Mouse (Mus musculus) A20 (cell line): Measurements from ENCODE around the gene Hsp90ab1.

Experiments used
- DNase-seq: peaks from one replicate; pipeline ENCODE4 v3.0.0-alpha.2; 2011; ENCODE audit warnings: low read depth, low spot score

The Hsp90ab1 gene

GRCm38 (mm10) chr17:45557998-45558862 lies 14.8 kb downstream of the Hsp90ab1 start:
- DNase-seq: peak; percentile 88

- DNase-seq: peak; percentile 86
Measured at GRCm38 (mm10) chr17:45557246-45557824, 15.7 kb downstream of the Hsp90ab1 start.

- DNase-seq: peak; percentile 84
Measured at GRCm38 (mm10) chr17:45556514-45557245, 16.4 kb downstream of the Hsp90ab1 start.

DNA sequence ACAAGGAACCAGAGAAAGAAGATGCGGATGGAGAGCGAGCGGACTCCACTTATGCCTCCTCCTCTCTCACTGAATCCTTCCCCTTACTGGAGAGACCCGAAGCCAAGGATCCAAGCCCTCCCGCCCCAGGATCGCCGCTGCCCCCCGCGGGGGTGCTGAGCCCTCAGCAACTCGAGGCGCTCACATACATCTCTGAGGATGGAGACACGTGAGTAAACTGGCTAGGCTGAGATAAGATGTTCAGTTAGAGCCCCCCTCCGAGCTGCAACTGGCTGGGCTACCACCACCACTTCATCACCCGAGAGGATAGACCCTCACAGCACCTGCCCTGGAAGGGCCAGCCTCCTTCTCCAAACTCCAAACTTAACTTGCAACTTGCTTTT lies 17.0 kb downstream of the Hsp90ab1 start:
- DNase-seq: peak; percentile 73

DNA sequence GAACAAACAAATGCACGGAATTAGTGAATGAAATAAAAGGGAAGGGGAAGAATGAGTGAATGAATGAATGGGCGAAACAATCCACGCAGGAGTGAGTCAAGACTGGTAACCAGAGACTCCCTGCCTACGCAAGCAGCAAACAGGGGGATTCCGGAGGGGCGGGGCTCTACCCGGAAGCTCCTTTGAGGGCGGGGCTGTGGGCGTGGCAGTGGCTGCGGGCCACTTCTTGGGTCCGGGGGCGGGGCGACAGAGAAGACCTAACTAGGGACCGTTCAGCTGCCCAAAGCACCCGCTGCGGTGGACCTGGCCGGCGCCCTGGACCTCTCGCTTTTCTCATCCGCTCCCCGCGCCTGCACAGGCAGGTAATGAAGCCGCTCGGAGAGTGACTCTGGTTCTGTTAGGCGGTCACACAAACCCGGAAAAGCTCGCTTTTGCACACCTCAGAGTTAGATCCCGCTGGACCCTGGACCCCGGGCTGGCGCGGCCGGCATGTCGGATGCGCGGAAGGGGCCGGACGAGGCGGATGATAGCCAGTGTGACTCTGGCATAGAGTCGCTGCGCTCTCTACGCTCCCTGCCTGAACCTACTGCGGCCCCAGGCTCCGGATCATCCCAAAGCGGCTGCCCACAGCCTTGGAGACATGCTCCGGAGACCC lies 17.5 kb downstream of the Hsp90ab1 start, which contains the start of gene Nfkbie:
TSS of gene Nfkbie (plus strand) at position 252 of the 655 bp plus-strand sequence.
- DNase-seq: peak; percentile 96

DNA sequence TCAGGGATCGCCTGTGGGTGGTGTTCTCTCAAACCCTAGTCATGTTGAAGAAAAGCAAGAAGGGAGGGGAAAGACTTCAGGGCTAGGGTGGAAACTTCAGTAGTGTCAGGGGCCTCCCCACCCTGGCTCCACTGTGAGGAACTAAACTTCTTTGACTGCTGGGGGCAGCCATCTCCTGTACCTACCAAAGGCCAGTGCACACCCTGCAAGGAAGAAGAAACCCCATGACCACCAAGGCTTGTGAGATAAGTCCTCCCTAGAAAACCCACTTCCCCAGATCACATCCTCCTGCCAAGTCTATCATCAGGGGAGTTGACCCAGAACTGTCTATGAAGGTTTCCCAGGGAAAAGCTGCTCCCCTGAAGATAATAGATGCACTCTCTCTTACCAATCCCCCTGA lies 18.7 kb downstream of the Hsp90ab1 start:
- peak; percentile 51 for DNase-seq

DNA sequence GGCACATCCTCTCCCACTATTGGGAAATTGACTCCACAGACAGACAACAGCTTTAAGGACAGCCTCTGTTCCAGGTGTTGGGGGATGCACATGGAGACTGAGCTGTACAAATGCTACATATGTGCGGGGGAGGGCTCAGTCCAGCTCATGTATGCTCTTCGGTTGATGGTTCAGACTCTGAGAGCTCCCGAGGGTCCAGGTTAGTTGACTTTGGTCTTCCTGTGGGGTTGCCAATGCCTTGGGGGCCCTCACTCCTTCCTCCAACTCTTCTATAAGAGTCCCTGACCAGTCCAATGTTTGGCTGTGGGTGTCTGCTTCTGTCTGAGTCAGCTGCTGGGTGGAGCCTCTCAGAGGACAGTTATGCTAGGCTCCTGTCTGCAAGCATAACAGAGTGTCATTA lies 20.0 kb downstream of the Hsp90ab1 start:
- no peak for DNase-seq

GRCm38 (mm10) chr17:45551816-45552451 lies 21.1 kb downstream of the Hsp90ab1 start:
- peak; percentile 82 for DNase-seq

DNA sequence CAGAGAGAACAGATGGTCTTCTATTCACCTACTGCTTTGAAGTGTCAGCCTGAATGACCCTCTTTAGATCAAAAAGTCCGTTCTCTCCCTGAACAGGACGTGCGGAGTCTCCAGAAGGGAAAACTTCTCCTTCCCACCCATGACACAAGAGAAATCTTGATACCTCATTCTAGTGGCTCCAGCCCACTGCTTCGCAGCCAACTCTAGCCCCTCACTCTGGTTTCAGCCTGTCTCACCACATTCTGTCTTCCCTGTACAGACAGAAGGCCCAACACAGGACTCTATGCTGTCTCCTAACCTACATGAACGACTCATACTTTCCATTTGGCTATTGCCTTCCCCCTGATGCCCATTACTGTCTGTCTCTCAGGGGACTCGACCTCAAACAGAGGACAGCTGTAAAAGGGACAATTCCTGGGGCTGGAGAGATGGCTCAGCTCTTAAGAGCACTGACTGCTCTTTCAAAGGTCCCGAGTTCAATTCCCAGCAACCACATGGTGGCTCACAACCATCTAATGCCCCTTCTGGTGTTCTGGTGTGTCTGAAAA lies 21.7 kb downstream of the Hsp90ab1 start:
- no peak for DNase-seq

DNA sequence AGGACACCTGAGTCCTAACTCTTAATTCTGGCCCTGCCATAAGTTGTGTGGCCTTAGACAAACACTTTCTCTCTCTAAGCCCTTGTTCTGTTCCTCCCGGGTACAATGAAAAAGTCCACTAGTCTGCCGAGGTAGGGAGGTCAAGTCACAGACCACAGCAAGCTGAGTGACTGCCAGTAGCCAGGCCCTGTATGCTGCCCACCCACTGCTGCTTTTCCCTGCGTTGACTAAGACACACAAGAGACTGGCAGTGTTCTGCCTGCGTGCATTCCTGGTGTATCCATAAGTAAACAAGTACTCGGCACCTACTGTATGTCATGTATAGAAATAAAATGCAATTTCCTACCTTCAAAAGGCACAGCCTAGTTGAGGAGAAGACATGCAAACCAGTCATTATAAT lies 22.8 kb downstream of the Hsp90ab1 start:
- no peak for DNase-seq

GRCm38 (mm10) chr17:45549617-45550181 lies 23.4 kb downstream of the Hsp90ab1 start, which contains the start of gene Tmem151b:
TSS of gene Tmem151b (minus strand) at chr17:45549677.
- no peak for DNase-seq

GRCm38 (mm10) chr17:45548541-45549512 lies 24.2 kb downstream of the Hsp90ab1 start:
- DNase-seq: no peak

DNA sequence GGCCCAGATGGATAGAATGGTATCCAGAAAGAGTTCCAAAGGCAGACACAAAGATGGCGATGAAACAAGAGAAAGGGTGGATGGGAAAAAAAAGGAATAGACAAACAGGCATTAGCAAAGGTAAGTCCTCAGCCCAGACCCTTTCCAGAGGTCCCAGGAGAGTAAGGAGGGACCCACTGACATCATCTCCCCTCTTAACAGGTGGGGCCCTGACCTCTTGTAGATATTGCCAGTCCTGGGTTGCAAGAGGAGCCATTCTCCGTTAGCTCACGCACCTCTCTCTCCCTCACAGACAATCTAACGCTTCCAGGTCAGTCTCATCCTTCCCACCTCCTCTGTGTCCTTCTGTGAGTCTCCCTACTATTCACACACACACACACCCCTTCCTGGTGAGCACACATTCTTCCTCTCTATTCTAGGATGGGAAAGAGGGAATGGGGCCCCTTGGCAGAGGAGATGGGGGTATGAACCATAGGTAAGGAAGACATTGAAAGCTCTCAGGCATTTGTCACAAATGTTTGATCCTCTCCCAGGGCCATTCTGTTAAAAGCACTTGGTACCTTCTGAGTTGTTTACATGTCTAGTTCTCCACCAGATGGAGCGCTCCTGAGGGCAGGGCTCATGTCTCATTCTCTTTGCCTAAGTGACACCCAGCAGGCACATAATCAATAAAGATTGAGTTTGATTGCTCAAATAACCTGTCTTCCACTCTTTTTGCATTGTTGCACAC lies 25.4 kb downstream of the Hsp90ab1 start:
- DNase-seq: no peak

DNA sequence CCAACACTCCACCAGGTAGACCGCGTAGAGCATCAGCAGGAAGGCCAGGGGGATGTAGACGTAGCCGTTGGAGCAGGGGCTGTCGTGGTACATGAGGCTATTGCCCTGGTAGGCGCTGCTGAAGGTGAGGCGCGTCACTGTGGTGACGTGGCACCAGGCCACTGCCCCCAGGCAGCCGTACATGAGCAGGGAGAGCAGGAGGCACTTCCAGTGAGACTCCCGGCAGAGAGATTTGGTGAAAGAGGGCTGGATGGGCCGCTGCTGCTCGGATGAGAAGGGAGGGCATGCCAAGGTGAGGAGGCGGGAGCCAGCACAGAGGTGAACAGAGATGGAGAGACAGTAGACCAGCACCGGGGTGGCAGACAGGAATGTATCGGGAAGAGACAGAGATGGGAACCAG lies 26.1 kb downstream of the Hsp90ab1 start:
- no peak for DNase-seq

DNA sequence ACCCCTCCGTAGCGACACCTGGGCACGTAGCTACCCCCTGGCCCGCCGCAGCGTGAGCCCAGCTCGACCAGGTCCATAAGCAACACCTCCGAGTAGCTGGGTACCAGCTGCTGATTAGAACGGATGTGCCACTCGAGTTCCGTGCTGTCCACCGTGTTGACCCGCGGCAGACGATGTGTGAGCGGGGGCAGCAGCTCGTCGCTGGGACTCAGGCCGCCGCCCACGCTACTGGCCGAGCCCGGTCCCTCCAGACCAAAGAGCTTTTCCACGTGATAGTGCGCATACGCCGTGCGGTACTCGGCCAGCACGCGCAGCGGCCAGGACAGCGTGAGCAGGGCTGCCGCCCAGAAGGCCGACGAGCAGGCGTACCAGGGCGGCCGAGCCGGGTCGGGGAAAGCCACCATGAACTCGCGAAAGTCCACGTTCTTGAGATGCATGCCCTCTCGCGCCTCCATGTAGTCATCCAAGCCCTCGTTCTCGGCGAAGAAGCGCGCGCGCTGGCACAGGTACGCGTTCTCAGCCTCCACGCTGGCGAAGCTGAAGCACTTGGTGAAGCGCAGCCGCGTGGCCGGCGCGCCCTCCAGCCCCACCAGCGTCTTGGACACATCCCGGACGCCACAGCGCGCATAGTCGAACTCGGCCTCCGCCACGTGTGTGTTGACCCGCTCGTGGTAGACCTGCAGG lies 27.7 kb downstream of the Hsp90ab1 start:
- DNase-seq: no peak

- DNase-seq: no peak
Measured at GRCm38 (mm10) chr17:45544873-45545277, 28.2 kb downstream of the Hsp90ab1 start.

GRCm38 (mm10) chr17:45544001-45544872 lies 28.8 kb downstream of the Hsp90ab1 start:
- DNase-seq: no peak
